Mouse (Mus musculus): ENCODE results near the gene Gjc1. TPM values are rescaled to one million over a fixed set of nuclear protein-coding genes. Genes with fewer than 3 reads are reported as not detected.

Gjc1 gene
- polyA plus RNA-seq, 1 experiment from 2014 or later = 55.0 TPM

- peaks cover 4% of the 10 kb centered on the region; the same call in 1 of the 2 replicates for H3K36me3 ChIP-seq
- H3K4me3 ChIP-seq = no peak overlapping the region
- no peak overlapping the region; the same call in 1 of the 2 replicates for H3K27ac ChIP-seq (replicated peaks)
- no peak for ATAC-seq (replicated peaks)
- H3K4me2 ChIP-seq (replicated peaks) = peak overlapping the region; percentile 42
- H3K4me1 ChIP-seq = peaks cover 30% of the 10 kb centered on the region
- WGBS = 33% methylated on average over 14 of the region's 14 CpGs
- no peaks in the 10 kb centered on the region for H3K9me3 ChIP-seq
- H3K27me3 ChIP-seq = no peaks in the 10 kb centered on the region
- H3K9ac ChIP-seq (replicated peaks) = peak overlapping the region; percentile 34; the same call in 1 of the 2 replicates
Observed at GRCm38 (mm10) chr11:102778165-102778564, 41.3 kb downstream of the Gjc1 start.

- peaks cover 4% of the 10 kb centered on the region; the same call in 1 of the 2 replicates for H3K36me3 ChIP-seq
- H3K4me1 ChIP-seq = peaks cover 36% of the 10 kb centered on the region
- peak overlapping the region; percentile 20; the same call in 1 of the 2 replicates for H3K4me3 ChIP-seq
- WGBS = 23% methylated on average over 21 of the region's 21 CpGs
- peak overlapping the region; percentile 34; the same call in 1 of the 2 replicates for H3K9ac ChIP-seq (replicated peaks)
- ATAC-seq (replicated peaks) = no peak
- peak overlapping the region; percentile 42 for H3K4me2 ChIP-seq (replicated peaks)
- no peak overlapping the region for H3K27ac ChIP-seq (replicated peaks)
- H3K27me3 ChIP-seq = no peaks in the 10 kb centered on the region
- H3K9me3 ChIP-seq = no peaks in the 10 kb centered on the region
Observed at GRCm38 (mm10) chr11:102777598-102777997, 41.9 kb downstream of the Gjc1 start.

- H3K4me1 ChIP-seq = peaks cover 40% of the 10 kb centered on the region
- WGBS = 2% methylated on average over 25 of the region's 25 CpGs
- H3K4me3 ChIP-seq = peak overlapping the region; percentile 54
- H3K9ac ChIP-seq (replicated peaks) = peak overlapping the region; percentile 74
- ATAC-seq (replicated peaks) = peak; percentile 84
- H3K9me3 ChIP-seq = no peaks in the 10 kb centered on the region
- peaks cover 4% of the 10 kb centered on the region; the same call in 1 of the 2 replicates for H3K36me3 ChIP-seq
- H3K27me3 ChIP-seq = no peaks in the 10 kb centered on the region
- peak overlapping the region; percentile 95 for H3K27ac ChIP-seq (replicated peaks)
- peak overlapping the region; percentile 79 for H3K4me2 ChIP-seq (replicated peaks)
Observed at GRCm38 (mm10) chr11:102774621-102775141, 44.8 kb downstream of the Gjc1 start.

- no peaks in the 10 kb centered on the region for H3K9me3 ChIP-seq
- peak overlapping the region; percentile 79 for H3K4me2 ChIP-seq (replicated peaks)
- H3K27ac ChIP-seq (replicated peaks) = peak overlapping the region; percentile 95
- peaks cover 40% of the 10 kb centered on the region for H3K4me1 ChIP-seq
- H3K27me3 ChIP-seq = no peaks in the 10 kb centered on the region
- peaks cover 4% of the 10 kb centered on the region; the same call in 1 of the 2 replicates for H3K36me3 ChIP-seq
- peak overlapping the region; percentile 74 for H3K9ac ChIP-seq (replicated peaks)
- ATAC-seq (replicated peaks) = peak; percentile 61
- under 1% methylated on average over 41 of the region's 46 CpGs for WGBS
- peak overlapping the region; percentile 54 for H3K4me3 ChIP-seq
Observed at GRCm38 (mm10) chr11:102773713-102774611, 45.5 kb downstream of the Gjc1 start.

- no peak overlapping the region for H3K4me2 ChIP-seq (replicated peaks)
- H3K4me1 ChIP-seq = peaks cover 34% of the 10 kb centered on the region
- no peaks in the 10 kb centered on the region for H3K9me3 ChIP-seq
- no peak overlapping the region for H3K4me3 ChIP-seq
- H3K27me3 ChIP-seq = no peaks in the 10 kb centered on the region
- ATAC-seq (replicated peaks) = no peak
- WGBS = 56% methylated on average over 18 of the region's 18 CpGs
- no peak overlapping the region for H3K9ac ChIP-seq (replicated peaks)
- peaks cover 4% of the 10 kb centered on the region; the same call in 1 of the 2 replicates for H3K36me3 ChIP-seq
- H3K27ac ChIP-seq (replicated peaks) = peak overlapping the region; percentile 95
Observed at GRCm38 (mm10) chr11:102772771-102773700, 46.5 kb downstream of the Gjc1 start.

GRCm38 (mm10) chr11:102771916-102772714, 47.4 kb downstream of the Gjc1 start:
- Histone ChIP-seq H3K36me3 (peaks cover 4% of the 10 kb centered on the region; the same call in 1 of the 2 replicates), H3K4me1 (peaks cover 29% of the 10 kb centered on the region), H3K9ac (replicated peaks) (no peak overlapping the region), H3K9me3 (no peaks in the 10 kb centered on the region), H3K4me3 (no peak overlapping the region), H3K27ac (replicated peaks) (no peak overlapping the region), H3K4me2 (replicated peaks) (no peak overlapping the region), H3K27me3 (no peaks in the 10 kb centered on the region)
- 27% methylated on average over 16 of the region's 16 CpGs for WGBS
- no peak for ATAC-seq (replicated peaks)

- no peak for ATAC-seq (replicated peaks)
- Histone ChIP-seq H3K9ac (replicated peaks) (no peak overlapping the region), H3K9me3 (no peaks in the 10 kb centered on the region), H3K4me2 (replicated peaks) (no peak overlapping the region), H3K36me3 (no peaks in the 10 kb centered on the region), H3K27me3 (no peaks in the 10 kb centered on the region), H3K4me3 (no peak overlapping the region), H3K27ac (replicated peaks) (no peak overlapping the region), H3K4me1 (peaks cover 29% of the 10 kb centered on the region)
- 57% methylated on average over 15 of the region's 15 CpGs for WGBS
Observed at GRCm38 (mm10) chr11:102770662-102771435, 48.7 kb downstream of the Gjc1 start.

GRCm38 (mm10) chr11:102769993-102770661, 49.4 kb downstream of the Gjc1 start:
- 85% methylated on average over 12 of the region's 12 CpGs for WGBS
- no peak overlapping the region for H3K27ac ChIP-seq (replicated peaks)

GRCm38 (mm10) chr11:102769141-102769540, 50.4 kb downstream of the Gjc1 start:
- H3K9me3 ChIP-seq = no peaks in the 10 kb centered on the region
- no peaks in the 10 kb centered on the region for H3K27me3 ChIP-seq
- H3K27ac ChIP-seq (replicated peaks) = no peak overlapping the region
- no peaks in the 10 kb centered on the region for H3K36me3 ChIP-seq
- no peak overlapping the region for H3K4me3 ChIP-seq
- 84% methylated on average over 6 of the region's 6 CpGs for WGBS
- no peak for ATAC-seq (replicated peaks)
- H3K9ac ChIP-seq (replicated peaks) = no peak overlapping the region
- peaks cover 18% of the 10 kb centered on the region for H3K4me1 ChIP-seq
- no peak overlapping the region for H3K4me2 ChIP-seq (replicated peaks)

More at GRCm38 (mm10) chr11:102769993-102770661, 49.4 kb downstream of the Gjc1 start:
- no peaks in the 10 kb centered on the region for H3K36me3 ChIP-seq
- H3K27me3 ChIP-seq = no peaks in the 10 kb centered on the region
- H3K9me3 ChIP-seq = no peaks in the 10 kb centered on the region
- no peak for ATAC-seq (replicated peaks)
- H3K4me3 ChIP-seq = no peak overlapping the region
- no peak overlapping the region for H3K4me2 ChIP-seq (replicated peaks)
- H3K4me1 ChIP-seq = peaks cover 23% of the 10 kb centered on the region
- H3K9ac ChIP-seq (replicated peaks) = no peak overlapping the region

- no peaks in the 10 kb centered on the region for H3K36me3 ChIP-seq
- H3K27me3 ChIP-seq = no peaks in the 10 kb centered on the region
- H3K9me3 ChIP-seq = no peaks in the 10 kb centered on the region
- H3K4me3 ChIP-seq = no peak overlapping the region
- peaks cover 14% of the 10 kb centered on the region for H3K4me1 ChIP-seq
- no peak overlapping the region for H3K27ac ChIP-seq (replicated peaks)
- H3K9ac ChIP-seq (replicated peaks) = no peak overlapping the region
- no peak for ATAC-seq (replicated peaks)
- 72% methylated on average over 6 of the region's 6 CpGs for WGBS
- no peak overlapping the region for H3K4me2 ChIP-seq (replicated peaks)
Observed at GRCm38 (mm10) chr11:102767055-102767670, 52.3 kb downstream of the Gjc1 start.

All from forebrain, embryonic 15.5 days (tissue).